Mouse (Mus musculus) cortical plate, adult 2 months (tissue): ENCODE data around the gene Rap2a. TPM values are rescaled to one million over a fixed set of nuclear protein-coding genes. Genes with fewer than 3 reads are reported as not detected.

Experiments
- H3K27ac ChIP-seq: fragments of 200-500 bp; 2 replicates; pipeline ENCODE4 v1.5.1; 2012; ENCODE audit warnings: low read length, control low read depth, inconsistent platforms; ENCODE audit not compliant: insufficient read depth
- H3K4me1 ChIP-seq: fragments of 200-500 bp; 2 replicates; pipeline ENCODE4 v1.6.1; 2011; ENCODE audit warnings: low read length; ENCODE audit not compliant: control insufficient read depth, insufficient read depth
- H3K4me3 ChIP-seq: fragments of 200-500 bp; 2 replicates; pipeline ENCODE4 v1.5.1; 2011; ENCODE audit warnings: mild to moderate bottlenecking, low read length, control low read depth; ENCODE audit not compliant: insufficient read depth
- CTCF ChIP-seq: fragments of 200-500 bp; IDR thresholded peaks from 2 replicates; pipeline ENCODE4 v1.5.1; 2011; ENCODE audit warnings: mild to moderate bottlenecking, control low read depth, low read length; ENCODE audit not compliant: insufficient read depth; ENCODE audit errors: extremely low read depth
- POLR2A ChIP-seq: fragments of 200-500 bp; IDR thresholded peaks from 2 replicates; pipeline ENCODE4 v1.6.1; 2011; ENCODE audit warnings: mild to moderate bottlenecking, low read length, control low read depth; ENCODE audit not compliant: insufficient read depth; ENCODE audit errors: extremely low read depth
- polyA plus RNA-seq: library from polyadenylated mRNA; depleted of rRNA; stranded (reverse); fragments of >200 nt; gene quantifications from 2 replicates; pipeline ENCODE4 v1.2.3, GENCODE M21; 2012

The Rap2a gene
- polyA plus RNA-seq, 1 experiment = 66.7 TPM

DNA sequence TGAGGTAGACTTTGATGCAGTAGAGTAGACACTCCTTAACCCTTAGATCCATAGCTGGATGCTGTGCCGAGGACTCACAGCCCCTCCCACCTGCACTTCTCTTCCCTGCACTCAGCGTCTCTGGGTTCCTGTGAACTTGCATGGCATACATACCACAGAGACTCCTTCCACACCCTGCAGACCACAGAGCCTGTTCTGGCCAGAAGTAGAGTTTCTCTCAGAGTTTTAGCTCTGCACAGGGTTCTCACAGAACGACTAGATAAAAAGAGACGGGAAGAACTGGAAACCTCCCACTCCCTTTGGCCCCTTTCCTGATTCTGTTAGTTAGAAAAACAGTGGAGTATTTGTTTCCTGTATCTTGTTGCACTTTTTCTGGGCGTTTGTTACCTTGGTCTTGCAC, 18.0 kb downstream of the Rap2a start:
- H3K27ac ChIP-seq = no peak overlapping the region
- no peak for TF ChIP-seq POLR2A
- TF ChIP-seq CTCF = no peak
- peaks cover 26% of the 10 kb centered on the region for H3K4me1 ChIP-seq
- no peak overlapping the region for H3K4me3 ChIP-seq

- H3K27ac ChIP-seq = no peak overlapping the region
- TF ChIP-seq POLR2A (no peak), CTCF (no peak)
- H3K4me1 ChIP-seq = peaks cover 26% of the 10 kb centered on the region
- no peak overlapping the region for H3K4me3 ChIP-seq
Observed at GRCm38 (mm10) chr14:120496827-120497226, 18.6 kb downstream of the Rap2a start.

DNA sequence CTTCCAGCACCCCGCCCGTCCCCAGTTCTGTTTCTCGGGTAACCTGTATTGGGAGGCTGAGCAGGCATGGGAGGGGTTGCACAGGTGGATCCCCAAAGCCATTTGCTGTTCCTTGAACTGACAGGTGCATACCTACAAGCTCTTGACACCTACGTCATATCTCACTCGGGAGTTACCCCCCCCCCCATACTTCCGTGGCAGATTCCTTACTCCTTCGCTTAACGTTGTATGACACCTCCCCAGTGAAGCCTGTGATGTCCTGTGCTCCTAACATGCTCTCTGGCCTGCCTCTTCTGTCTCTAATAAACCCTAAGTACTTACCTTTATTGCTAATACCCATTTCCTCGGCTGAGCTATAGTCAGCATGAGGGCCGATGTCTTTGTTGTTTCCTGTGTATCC, 20.9 kb downstream of the Rap2a start:
- Histone ChIP-seq H3K4me3 (no peak overlapping the region), H3K27ac (no peak overlapping the region), H3K4me1 (peaks cover 23% of the 10 kb centered on the region)
- TF ChIP-seq POLR2A (no peak), CTCF (no peak)

DNA sequence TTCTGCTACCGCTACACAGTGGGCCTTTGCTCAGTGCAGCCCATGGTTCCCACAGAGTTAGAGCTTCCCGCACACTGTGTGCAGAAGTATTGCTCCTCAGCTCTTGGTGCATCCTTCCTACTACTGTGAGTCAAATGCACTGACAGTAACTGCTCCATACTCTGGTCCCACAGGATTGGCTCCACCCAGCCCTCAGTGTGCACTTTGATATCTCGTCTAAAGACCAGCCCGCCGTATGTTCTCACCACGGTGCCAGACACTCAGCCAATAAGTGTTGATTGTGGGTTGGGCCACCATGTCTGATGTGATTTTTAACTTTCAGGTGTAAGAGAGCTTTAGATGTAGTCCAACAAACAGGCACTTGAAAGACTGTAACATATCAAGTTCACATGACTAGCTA, 21.4 kb downstream of the Rap2a start:
- Histone ChIP-seq H3K4me1 (peaks cover 23% of the 10 kb centered on the region), H3K27ac (0 out of 2 replicates have a peak overlapping the region, but pooled peaks have one; percentile 3)
- TF ChIP-seq POLR2A (no peak), CTCF (no peak)

GRCm38 (mm10) chr14:120500021-120500560, 21.8 kb downstream of the Rap2a start:
- H3K4me1 ChIP-seq = peaks cover 22% of the 10 kb centered on the region
- 0 out of 2 replicates have a peak overlapping the region, but pooled peaks have one; percentile 3 for H3K27ac ChIP-seq
- TF ChIP-seq POLR2A (no peak), CTCF (no peak)
- H3K4me3 ChIP-seq = no peak overlapping the region

More for the DNA sequence above, 21.4 kb downstream of the Rap2a start:
- no peak overlapping the region for H3K4me3 ChIP-seq

- H3K4me3 ChIP-seq = no peak overlapping the region
- no peak overlapping the region for H3K27ac ChIP-seq
- H3K4me1 ChIP-seq = peaks cover 19% of the 10 kb centered on the region
- TF ChIP-seq POLR2A (no peak), CTCF (no peak)
Observed at GRCm38 (mm10) chr14:120500791-120501190, 22.5 kb downstream of the Rap2a start.

GRCm38 (mm10) chr14:120503641-120504040, 25.4 kb downstream of the Rap2a start:
- Histone ChIP-seq H3K27ac (no peak overlapping the region), H3K4me3 (no peak overlapping the region)
- TF ChIP-seq POLR2A (no peak), CTCF (no peak)

GRCm38 (mm10) chr14:120504423-120504822, 26.2 kb downstream of the Rap2a start:
- TF ChIP-seq CTCF (no peak), POLR2A (no peak)
- Histone ChIP-seq H3K4me3 (no peak overlapping the region), H3K4me1 (peaks cover 11% of the 10 kb centered on the region), H3K27ac (no peak overlapping the region)

More at GRCm38 (mm10) chr14:120503641-120504040, 25.4 kb downstream of the Rap2a start:
- peaks cover 12% of the 10 kb centered on the region for H3K4me1 ChIP-seq

- Histone ChIP-seq H3K4me3 (no peak overlapping the region), H3K4me1 (peaks cover 6% of the 10 kb centered on the region), H3K27ac (no peak overlapping the region)
- TF ChIP-seq CTCF (no peak), POLR2A (no peak)
Observed at GRCm38 (mm10) chr14:120504928-120505461, 26.8 kb downstream of the Rap2a start.

- no peak overlapping the region for H3K27ac ChIP-seq
- peaks cover 4% of the 10 kb centered on the region for H3K4me1 ChIP-seq
- no peak overlapping the region for H3K4me3 ChIP-seq
- no peak for TF ChIP-seq POLR2A
- no peak for TF ChIP-seq CTCF
Observed at GRCm38 (mm10) chr14:120505918-120506317, 27.7 kb downstream of the Rap2a start.

- Histone ChIP-seq H3K27ac (peak overlapping the region; percentile 78; the same call in 1 of the 2 replicates), H3K4me3 (no peak overlapping the region), H3K4me1 (peaks cover 4% of the 10 kb centered on the region)
- no peak for TF ChIP-seq POLR2A
- TF ChIP-seq CTCF = no peak
Observed at GRCm38 (mm10) chr14:120507516-120507915, 29.3 kb downstream of the Rap2a start.
